In the genomic region with DNA sequence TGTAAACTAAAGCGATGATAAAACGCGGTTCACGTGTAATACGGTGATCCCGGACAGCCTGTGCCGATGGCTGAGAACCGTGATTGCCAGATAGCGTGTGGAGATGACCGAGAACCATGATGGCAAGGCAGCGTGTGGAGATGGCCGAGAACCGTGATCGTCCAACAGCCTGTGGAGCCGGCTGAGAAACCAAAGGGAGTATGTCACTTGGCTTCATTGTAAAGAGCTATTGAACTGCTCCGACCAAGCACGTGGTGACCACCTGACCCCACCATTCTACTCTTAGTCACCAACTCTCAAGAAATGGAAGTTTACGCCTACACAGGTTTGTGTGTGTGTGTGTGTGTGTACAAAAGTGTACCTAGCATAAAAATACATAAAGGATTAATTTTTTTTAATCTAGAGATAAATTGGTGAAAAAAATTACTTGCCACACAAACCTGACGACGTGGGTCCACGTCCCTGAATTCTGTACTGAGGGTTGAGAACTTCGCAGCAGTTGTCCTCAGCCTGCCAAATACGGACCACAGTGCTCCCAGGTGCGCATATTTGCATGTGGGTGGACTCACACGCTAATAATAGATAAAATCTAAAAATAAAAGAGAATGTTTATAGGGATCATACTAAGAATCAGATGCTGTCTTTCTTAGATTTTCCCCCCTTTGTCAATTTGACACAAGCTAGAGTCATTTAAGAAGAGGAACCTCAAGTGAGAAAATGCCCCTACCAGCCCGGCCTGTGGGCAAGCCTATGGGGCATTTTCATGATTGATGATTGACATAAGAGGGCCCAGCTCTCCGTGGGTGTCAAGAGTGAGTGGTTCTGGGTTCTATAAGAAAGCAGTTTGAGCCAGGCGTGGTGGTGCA, we compare ENCODE assay signal across 20 mouse cellular contexts. TPM values are rescaled to one million over a fixed set of nuclear protein-coding genes. Genes with fewer than 3 reads are reported as not detected.
A peak's percentile ranks its signal among the peaks of the same experiment; 100 is the strongest.
DNase-seq lines count a peak whose midpoint lies in the region; ATAC-seq and TF ChIP-seq lines count a peak whose summit lies in the region.
"Had no signal": no experiment of that assay in that cellular context is flagged by ENCODE, and none has a peak within 500 bp of the region (broad histone marks: within the 10 kb centered on the region; RNA-seq: fewer than 3 reads in every experiment).

No protein-coding gene starts in this region.

- ATAC-seq in midbrain, embryonic 11.5 days (ENCODE audit: low FRiP score) = no peak
- ATAC-seq in midbrain, postnatal 0 days (ENCODE audit: low FRiP score) = no peak
- ATAC-seq in kidney, embryonic 16.5 days (ENCODE audit: low FRiP score, low TSS enrichment) = no peak
- ATAC-seq: CD4-positive, CD25-positive, alpha-beta regulatory T cell, adult 4 months; forebrain, embryonic 13.5 days; forebrain, embryonic 15.5 days; forebrain, postnatal 0 days had no signal

- TF ChIP-seq EP300 in CH12.LX (IDR thresholded peaks at IDR 0.05; ENCODE audit: low read length) = peak; percentile 96

- DNase-seq in midbrain, embryonic 11.5 days (ENCODE audit: low spot score, missing footprints) = peak; percentile 59
- DNase-seq in midbrain, postnatal 0 days (ENCODE audit: low spot score) = no peak
- DNase-seq in A20 (ENCODE audit: low read depth, low spot score) (peak; percentile 92), CH12.LX (ENCODE audit: extremely low read depth) (peak; percentile 89)
- DNase-seq in left cerebral cortex, adult 9 months (ENCODE audit: low spot score in 2 of 2) = no peak
- DNase-seq: adrenal gland, adult 2 months; adrenal gland, postnatal 10 days; adrenal gland, postnatal 25 days; cerebellum, adult 11 months; cerebellum, adult 2 months; cerebellum, adult 9-10 months; cerebellum, postnatal 10 days; cerebellum, postnatal 25 days; forebrain, postnatal 0 days had no signal

- TF ChIP-seq POLR2A in CH12.LX (IDR thresholded peaks at IDR 0.05; ENCODE audit: low read depth, low read length) = peak; percentile 47

- dilution Hi-C loops in CH12.LX (cut with MboI; ENCODE audit: extremely low pct_ligation_motif_present, extremely low pct_unique_long_range_greater_than_20kb, low sequenced_read_pairs) = no loop called here

- no peak overlapping the region for H3K9ac ChIP-seq in midbrain, embryonic 11.5 days (ENCODE audit: low read length)
- H3K9ac ChIP-seq in midbrain, postnatal 0 days (replicated peaks; ENCODE audit: low read length, poor library complexity, severe bottlenecking) = no peak overlapping the region
- peak overlapping the region; percentile 36 for H3K9ac ChIP-seq in CH12.LX (ENCODE audit: insufficient read depth, low read depth)
- H3K9ac ChIP-seq in kidney, embryonic 16.5 days (replicated peaks; ENCODE audit: low read length) = no peak overlapping the region
- H3K9ac ChIP-seq: embryonic facial prominence, embryonic 12.5 days; forebrain, embryonic 13.5 days; forebrain, embryonic 15.5 days; forebrain, postnatal 0 days had no signal

- H3K27ac ChIP-seq in midbrain, embryonic 11.5 days (ENCODE audit: low read depth, low read length) = no peak overlapping the region
- H3K27ac ChIP-seq in midbrain, postnatal 0 days (ENCODE audit: low read depth, low read length) = no peak overlapping the region
- peak overlapping the region; percentile 90 for H3K27ac ChIP-seq in CH12.LX (ENCODE audit: insufficient read depth, low read depth)
- no peak overlapping the region for H3K27ac ChIP-seq in kidney, embryonic 16.5 days (ENCODE audit: low read length)
- H3K27ac ChIP-seq: embryonic facial prominence, embryonic 10.5 days; embryonic facial prominence, embryonic 12.5 days; forebrain, embryonic 13.5 days; forebrain, embryonic 15.5 days had no signal

- H3K27me3 ChIP-seq in midbrain, embryonic 11.5 days (ENCODE audit: control insufficient read depth, insufficient read depth, low read length) = no peaks in the 10 kb centered on the region
- H3K27me3 ChIP-seq in midbrain, postnatal 0 days (ENCODE audit: insufficient read depth, low read length) = no peaks in the 10 kb centered on the region
- no peaks in the 10 kb centered on the region for H3K27me3 ChIP-seq in CH12.LX (replicated peaks)
- H3K27me3 ChIP-seq in kidney, embryonic 16.5 days (ENCODE audit: insufficient read depth, low read length) = no peaks in the 10 kb centered on the region
- H3K27me3 ChIP-seq: embryonic facial prominence, embryonic 12.5 days; forebrain, embryonic 13.5 days; forebrain, embryonic 15.5 days had no signal

- no peak; the same call in 1 of the 2 replicates for TF ChIP-seq RAD21 in CH12.LX (IDR thresholded peaks at IDR 0.05; ENCODE audit: low read depth, low read length)

- no peak overlapping the region for H3K4me2 ChIP-seq in midbrain, embryonic 11.5 days
- no peak overlapping the region for H3K4me2 ChIP-seq in midbrain, postnatal 0 days (ENCODE audit: low read depth, low read length, poor library complexity, severe bottlenecking)
- H3K4me2 ChIP-seq in CH12.LX (ENCODE audit: insufficient read depth, low read depth, poor library complexity, severe bottlenecking) = peak overlapping the region; percentile 17
- H3K4me2 ChIP-seq in kidney, embryonic 16.5 days (replicated peaks; ENCODE audit: low read depth, low read length) = no peak overlapping the region
- H3K4me2 ChIP-seq: embryonic facial prominence, embryonic 12.5 days; forebrain, embryonic 13.5 days; forebrain, embryonic 15.5 days had no signal

- in situ Hi-C loops in CH12.LX (cut with MboI; ENCODE audit: low pct_ligation_motif_present, low pct_unique_long_range_greater_than_20kb, low sequenced_read_pairs) = loop anchor here (10.0 kb wide), 1 partner anchor 54 kb away; a partner anchor contains a TSS

- peaks cover 4% of the 10 kb centered on the region; the same call in 1 of the 2 replicates for H3K79me2 ChIP-seq in CH12.LX (replicated peaks; ENCODE audit: control insufficient read depth, extremely low read depth, insufficient read depth, poor library complexity, severe bottlenecking)

- no peaks in the 10 kb centered on the region for H3K4me1 ChIP-seq in midbrain, embryonic 11.5 days (ENCODE audit: control insufficient read depth, insufficient read depth, low read length)
- no peaks in the 10 kb centered on the region for H3K4me1 ChIP-seq in midbrain, postnatal 0 days (ENCODE audit: insufficient read depth, low read length)
- H3K4me1 ChIP-seq in CH12.LX (ENCODE audit: control insufficient read depth in 1 of 2, insufficient read depth in 2 of 2) = peaks cover 30 to 65% of the 10 kb centered on the region in 2 experiments
- no peaks in the 10 kb centered on the region for H3K4me1 ChIP-seq in kidney, embryonic 16.5 days (ENCODE audit: insufficient read depth, low read length)
- H3K4me1 ChIP-seq: embryonic facial prominence, embryonic 12.5 days; forebrain, embryonic 13.5 days; forebrain, embryonic 15.5 days had no signal

- WGBS in midbrain, embryonic 11.5 days = 92% methylated on average over 28 of the region's 28 CpGs
- WGBS in midbrain, postnatal 0 days = 93% methylated on average over 28 of the region's 28 CpGs
- WGBS in kidney, embryonic 16.5 days = 95% methylated on average over 28 of the region's 28 CpGs

- no peaks in the 10 kb centered on the region for H3K9me3 ChIP-seq in midbrain, embryonic 11.5 days (ENCODE audit: control insufficient read depth, low read length)
- no peaks in the 10 kb centered on the region for H3K9me3 ChIP-seq in midbrain, postnatal 0 days (ENCODE audit: low read length)
- H3K9me3 ChIP-seq in CH12.LX (replicated peaks; ENCODE audit: low read length) = no peaks in the 10 kb centered on the region
- H3K9me3 ChIP-seq in kidney, embryonic 16.5 days (ENCODE audit: low read length) = no peaks in the 10 kb centered on the region
- H3K9me3 ChIP-seq: embryonic facial prominence, embryonic 10.5 days; embryonic facial prominence, embryonic 12.5 days; forebrain, embryonic 13.5 days; forebrain, embryonic 15.5 days had no signal

- H3K4me3 ChIP-seq in midbrain, embryonic 11.5 days (ENCODE audit: low read depth, low read length) = no peak overlapping the region
- H3K4me3 ChIP-seq in midbrain, postnatal 0 days (ENCODE audit: low read depth, low read length) = no peak overlapping the region
- H3K4me3 ChIP-seq in CH12.LX (replicated peaks in 1 of 3; ENCODE audit: low read depth in 2 of 3, low read length in 2 of 3, poor library complexity in 1 of 3) = peak overlapping the region in 2 of 3 experiments; percentile 36 to 37
- no peak overlapping the region for H3K4me3 ChIP-seq in kidney, embryonic 16.5 days (ENCODE audit: low read length)
- H3K4me3 ChIP-seq: embryonic facial prominence, embryonic 10.5 days; embryonic facial prominence, embryonic 12.5 days; forebrain, embryonic 13.5 days; forebrain, embryonic 15.5 days had no signal

- no peak for TF ChIP-seq CTCF in midbrain, postnatal 0 days (IDR thresholded peaks at IDR 0.05)
- TF ChIP-seq CTCF in CH12.LX (conservative IDR thresholded peaks at IDR 0.05 in 1 of 2, IDR thresholded peaks at IDR 0.05 in 1 of 2; ENCODE audit: low read depth in 2 of 2, low read length in 2 of 2) = no peak

- no peaks in the 10 kb centered on the region for H3K36me3 ChIP-seq in midbrain, embryonic 11.5 days (ENCODE audit: control insufficient read depth, insufficient read depth, low read length)
- H3K36me3 ChIP-seq in midbrain, postnatal 0 days (ENCODE audit: insufficient read depth, low read length) = no peaks in the 10 kb centered on the region
- no peaks in the 10 kb centered on the region for H3K36me3 ChIP-seq in CH12.LX (replicated peaks in 1 of 2; ENCODE audit: control insufficient read depth in 1 of 2, insufficient read depth in 1 of 2, low read length in 1 of 2)
- no peaks in the 10 kb centered on the region for H3K36me3 ChIP-seq in kidney, embryonic 16.5 days (ENCODE audit: insufficient read depth, low read length)
- H3K36me3 ChIP-seq: embryonic facial prominence, embryonic 10.5 days; embryonic facial prominence, embryonic 12.5 days; forebrain, embryonic 15.5 days had no signal

TF ChIP-seq in CH12.LX, 34 proteins besides CTCF, POLR2A, EP300 and RAD21 (continues in another document):
- TF ChIP-seq JUND (conservative IDR thresholded peaks at IDR 0.05; ENCODE audit: low read depth, low read length) (peak; percentile 82), MAZ (IDR thresholded peaks at IDR 0.05; ENCODE audit: low read depth, low read length) (peak; percentile 85), PAX5 (IDR thresholded peaks at IDR 0.05; ENCODE audit: low read length) (no peak), IRF4 (IDR thresholded peaks at IDR 0.05; ENCODE audit: low read depth, low read length) (peak; percentile 95), SMC3 (IDR thresholded peaks at IDR 0.05; ENCODE audit: low read depth, low read length) (peak; percentile 5), POLR2AphosphoS2 (IDR thresholded peaks at IDR 0.05; ENCODE audit: low read depth, low read length) (0 out of 2 replicates have a peak, but pooled peaks have one; percentile 36)

RNA-seq across cellular contexts. Expression of a gene that starts 56.6 kb away (rescaled TPM):
- polyA plus RNA-seq in midbrain, embryonic 11.5 days (2014; fragmentation: Nextera tagmentation; extraction: Ambion mirVana) = 24.1 and 28.9 TPM in 2 replicates
- 62.4 and 73.3 TPM in 2 replicates for total RNA-seq in midbrain, postnatal 0 days (2014; rRNA removed)
- polyA plus RNA-seq in midbrain, postnatal 0 days (2015; fragmentation: Nextera tagmentation; extraction: Ambion mirVana) = 35.7 and 40.4 TPM in 2 replicates
- 42.2 and 43.5 TPM in 2 replicates for total RNA-seq in CH12.LX (2012; rRNA removed)
- total RNA-seq in CH12.LX (2014; rRNA removed) = 36.7 and 40.1 TPM in 2 replicates
- 94.6 and 100 TPM in 2 replicates for polyA plus RNA-seq in CH12.LX (2012; ENCODE audit: insufficient read length, low read depth)
- polyA plus RNA-seq in kidney, embryonic 16.5 days (2015; fragmentation: Nextera tagmentation; extraction: Ambion mirVana) = 37.6 and 39.5 TPM in 2 replicates

Comparison
In these comparisons a context has a peak if more than half of its experiments do, and no peak if none do; other contexts are left out.
1. DNase-seq: peak in midbrain, embryonic 11.5 days (single experiment), A20 (single experiment) and CH12.LX (single experiment); none in midbrain, postnatal 0 days (single experiment) and left cerebral cortex, adult 9 months (0 of 2).
2. H3K4me3 ChIP-seq: peak in CH12.LX (2 of 3); none in midbrain, embryonic 11.5 days (single experiment), midbrain, postnatal 0 days (single experiment) and kidney, embryonic 16.5 days (single experiment).